Mouse (Mus musculus) thymus, adult 2 months (tissue): ENCODE results near the gene Slc35c1. TPM values are rescaled to one million over a fixed set of nuclear protein-coding genes. Genes with fewer than 3 reads are reported as not detected.
A peak's percentile ranks its signal among the peaks of the same experiment; 100 is the strongest.

ENCODE experiments used
- DNase-seq: peaks from one replicate; pipeline ENCODE4 v3.0.0; 2021
- H3K27ac ChIP-seq: fragments of 200-500 bp; 2 replicates; pipeline ENCODE4 v1.5.1; 2012; ENCODE audit warnings: low read length, control low read depth; ENCODE audit not compliant: control insufficient read depth, insufficient read depth
- H3K27me3 ChIP-seq: fragments of 200-500 bp; 2 replicates; pipeline ENCODE4 v1.6.1; 2012; ENCODE audit warnings: mild to moderate bottlenecking, low read length, moderate library complexity, mixed read lengths; ENCODE audit not compliant: control insufficient read depth, insufficient read depth
- H3K36me3 ChIP-seq: fragments of 200-500 bp; 2 replicates; pipeline ENCODE4 v1.6.1; 2012; ENCODE audit warnings: mild to moderate bottlenecking, low read length, moderate library complexity; ENCODE audit not compliant: control insufficient read depth, insufficient read depth
- H3K4me1 ChIP-seq: fragments of 200-500 bp; replicated peaks from 2 replicates; pipeline ENCODE4 v1.6.1; 2012; ENCODE audit warnings: low read length; ENCODE audit not compliant: control insufficient read depth, insufficient read depth
- H3K4me3 ChIP-seq: fragments of 200-500 bp; 2 replicates; pipeline ENCODE4 v1.5.1; 2012; ENCODE audit warnings: mild to moderate bottlenecking, low read length, control low read depth, moderate library complexity; ENCODE audit not compliant: control insufficient read depth, insufficient read depth
- CTCF ChIP-seq: fragments of 200-500 bp; IDR thresholded peaks from 2 replicates; pipeline ENCODE4 v1.5.1; 2012; ENCODE audit warnings: mild to moderate bottlenecking, control low read depth, low read length, moderate library complexity, borderline replicate concordance; ENCODE audit not compliant: control insufficient read depth, poor library complexity, insufficient read depth; ENCODE audit errors: extremely low read depth
- POLR2A ChIP-seq: fragments of 200-500 bp; IDR thresholded peaks from 2 replicates; pipeline ENCODE4 v1.6.1; 2012; ENCODE audit warnings: mild to moderate bottlenecking, low read length, control low read depth, moderate library complexity; ENCODE audit not compliant: control insufficient read depth, poor library complexity, insufficient read depth; ENCODE audit errors: extremely low read depth
- WGBS: fragments of 180-500 bp; shearing (Covaris S2); methylation state at CpG from one replicate; pipeline ENCODE4 v1.1.7; 2018; 5-methylcytosine and 5-hydroxymethylcytosine counted together
- polyA plus RNA-seq: library from polyadenylated mRNA; depleted of rRNA; stranded (reverse); fragments of >200 nt; gene quantifications from 2 replicates; pipeline ENCODE4 v1.2.3, GENCODE M21; 2012; rRNA removed

Gene Slc35c1
- 144 and 156 TPM in 2 replicates for polyA plus RNA-seq

GRCm38 (mm10) chr2:92459921-92460707 lies at the start of gene Slc35c1:
Gene Slc35c1 (minus strand): TSS chr2:92460538.
- WGBS, result 5% methylated on average over 34 of the region's 34 CpGs
- Histone ChIP-seq H3K4me3 (peak within 1 kb of the TSS; percentile 71), H3K27ac (peak within 1 kb of the TSS; percentile 43; the same call in 1 of the 2 replicates), H3K4me1 (peaks cover 47% of the 10 kb centered on the region), H3K36me3 (no peaks in the 10 kb centered on the region), H3K27me3 (no peaks in the 10 kb centered on the region)
- TF ChIP-seq CTCF, result no peak
- peak; percentile 80 for TF ChIP-seq POLR2A
- peak; percentile 76 for DNase-seq

- 96% methylated on average over 7 of the region's 7 CpGs for WGBS
- DNase-seq, result no peak
- H3K36me3 ChIP-seq, result no peaks in the 10 kb centered on the region
- TF ChIP-seq POLR2A (no peak), CTCF (no peak)
- no peaks in the 10 kb centered on the region for H3K27me3 ChIP-seq
- no peak overlapping the region for H3K4me3 ChIP-seq
- no peak overlapping the region for H3K27ac ChIP-seq
- no peaks in the 10 kb centered on the region for H3K4me1 ChIP-seq
Measured at GRCm38 (mm10) chr2:92505291-92505690, 45.0 kb upstream of the Slc35c1 start.

- WGBS, result 69% methylated on average over 3 of the region's 3 CpGs
- no peak for DNase-seq
- TF ChIP-seq POLR2A (no peak), CTCF (no peak)
- H3K4me3 ChIP-seq, result no peak overlapping the region
- no peaks in the 10 kb centered on the region for H3K4me1 ChIP-seq
- H3K27me3 ChIP-seq, result no peaks in the 10 kb centered on the region
- no peaks in the 10 kb centered on the region for H3K36me3 ChIP-seq
- no peak overlapping the region for H3K27ac ChIP-seq
Measured at GRCm38 (mm10) chr2:92503421-92503820, 43.1 kb upstream of the Slc35c1 start.

- Histone ChIP-seq H3K27ac (no peak overlapping the region), H3K36me3 (no peaks in the 10 kb centered on the region), H3K4me1 (peaks cover 2% of the 10 kb centered on the region), H3K4me3 (no peak overlapping the region), H3K27me3 (no peaks in the 10 kb centered on the region)
- DNase-seq, result no peak
- TF ChIP-seq POLR2A (no peak), CTCF (no peak)
- WGBS, result 92% methylated on average over 3 of the region's 3 CpGs
Measured at GRCm38 (mm10) chr2:92499701-92500322, 39.5 kb upstream of the Slc35c1 start.

GRCm38 (mm10) chr2:92497112-92497511 lies 36.8 kb upstream of the Slc35c1 start:
- no peak overlapping the region for H3K4me3 ChIP-seq
- WGBS, result 91% methylated on average over 5 of the region's 5 CpGs
- H3K36me3 ChIP-seq, result no peaks in the 10 kb centered on the region
- no peak overlapping the region for H3K27ac ChIP-seq
- DNase-seq, result no peak
- H3K4me1 ChIP-seq, result peaks cover 11% of the 10 kb centered on the region
- TF ChIP-seq POLR2A, result no peak
- TF ChIP-seq CTCF, result no peak
- H3K27me3 ChIP-seq, result no peaks in the 10 kb centered on the region

- Histone ChIP-seq H3K27ac (no peak overlapping the region), H3K27me3 (no peaks in the 10 kb centered on the region), H3K4me1 (peaks cover 11% of the 10 kb centered on the region), H3K36me3 (no peaks in the 10 kb centered on the region), H3K4me3 (no peak overlapping the region)
- TF ChIP-seq CTCF (no peak), POLR2A (no peak)
- 87% methylated on average over 10 of the region's 10 CpGs for WGBS
- no peak for DNase-seq
Measured at GRCm38 (mm10) chr2:92496681-92497080, 36.3 kb upstream of the Slc35c1 start.
